Mouse (Mus musculus) urinary bladder, postnatal 10 days (tissue): Measurements from ENCODE around the gene Gm10337.
A peak's percentile ranks its signal among the peaks of the same experiment; 100 is the strongest.

Source experiments
- DNase-seq: peaks from one replicate; pipeline ENCODE4 v3.0.0; 2022; ENCODE audit warnings: low spot score

The Gm10337 gene

DNA sequence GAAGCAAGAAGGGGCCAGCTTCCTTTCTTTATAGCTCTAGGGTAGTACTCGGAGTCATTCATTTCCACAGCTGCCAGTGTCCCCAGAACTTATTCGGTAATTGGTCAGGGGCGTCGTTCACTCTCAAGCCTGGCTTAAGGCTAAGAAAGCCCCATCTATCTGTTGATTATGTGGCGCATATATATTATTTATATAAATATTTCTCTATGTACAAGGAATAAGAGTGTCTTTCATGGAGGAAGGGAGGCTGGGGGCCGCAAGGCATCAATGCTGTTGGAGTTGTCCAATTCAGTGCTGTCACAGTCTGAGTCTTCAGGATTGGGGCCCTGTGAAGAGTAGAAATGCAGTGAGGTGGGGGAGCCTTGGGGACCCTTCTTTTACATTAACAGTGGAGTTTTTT is 3.7 kb upstream of the Gm10337 start:
- DNase-seq, result no peak

DNA sequence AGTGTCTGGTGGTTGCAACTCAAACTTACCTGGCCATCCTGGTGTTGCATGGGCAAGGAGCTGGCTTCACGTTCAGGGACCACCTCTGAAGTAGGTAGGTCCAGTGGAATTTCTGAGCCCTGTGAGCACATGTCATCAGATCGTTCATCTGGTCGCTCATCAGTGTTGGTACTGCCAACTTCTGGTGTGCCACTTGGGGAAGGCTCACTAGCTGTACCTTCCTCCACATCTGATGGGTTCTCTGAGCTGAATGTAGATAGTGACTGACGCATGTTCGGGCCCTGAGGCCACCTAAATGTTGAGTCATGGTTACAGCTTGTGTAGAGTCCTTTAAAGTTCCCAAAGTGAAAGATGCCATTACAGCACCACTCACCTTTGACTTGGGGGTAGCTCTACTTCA is 3.0 kb upstream of the Gm10337 start:
- DNase-seq, result no peak

DNA sequence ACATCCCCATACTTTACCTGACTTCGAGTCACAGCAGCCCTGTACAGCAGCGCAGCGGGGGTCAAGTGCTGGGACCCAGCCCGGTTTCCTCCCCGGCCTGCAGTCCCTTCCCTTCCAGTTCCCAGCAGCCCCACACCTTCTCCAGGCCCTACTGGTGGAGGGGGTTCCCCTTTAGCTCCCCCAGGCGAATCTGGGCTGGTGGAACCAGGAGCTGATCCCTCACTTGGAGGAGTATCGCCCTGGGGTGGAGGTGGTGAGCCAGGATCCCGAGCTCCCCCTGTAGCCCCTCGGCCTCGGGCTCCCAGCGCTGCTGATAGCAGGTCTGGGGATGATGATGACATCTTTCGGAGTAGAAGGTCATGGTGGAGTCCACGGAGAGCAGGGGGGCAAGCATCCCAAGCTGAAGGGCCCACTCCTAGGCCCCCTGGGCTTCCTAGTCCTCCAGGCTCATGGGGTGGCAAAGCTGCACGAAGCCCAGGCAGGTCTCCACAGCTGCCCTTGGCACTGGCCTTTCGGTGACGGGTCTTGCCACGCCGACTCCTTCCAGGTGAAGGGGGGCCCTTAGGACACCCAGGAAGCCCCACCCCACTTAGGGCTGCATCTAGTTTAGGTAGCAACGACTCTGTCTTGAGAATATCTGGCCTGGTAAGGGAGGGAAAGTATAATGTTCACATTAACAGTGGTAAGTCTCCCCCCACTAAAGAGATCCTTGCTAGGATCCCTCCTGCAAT is 2.3 kb upstream of the Gm10337 start:
- no peak for DNase-seq

DNA sequence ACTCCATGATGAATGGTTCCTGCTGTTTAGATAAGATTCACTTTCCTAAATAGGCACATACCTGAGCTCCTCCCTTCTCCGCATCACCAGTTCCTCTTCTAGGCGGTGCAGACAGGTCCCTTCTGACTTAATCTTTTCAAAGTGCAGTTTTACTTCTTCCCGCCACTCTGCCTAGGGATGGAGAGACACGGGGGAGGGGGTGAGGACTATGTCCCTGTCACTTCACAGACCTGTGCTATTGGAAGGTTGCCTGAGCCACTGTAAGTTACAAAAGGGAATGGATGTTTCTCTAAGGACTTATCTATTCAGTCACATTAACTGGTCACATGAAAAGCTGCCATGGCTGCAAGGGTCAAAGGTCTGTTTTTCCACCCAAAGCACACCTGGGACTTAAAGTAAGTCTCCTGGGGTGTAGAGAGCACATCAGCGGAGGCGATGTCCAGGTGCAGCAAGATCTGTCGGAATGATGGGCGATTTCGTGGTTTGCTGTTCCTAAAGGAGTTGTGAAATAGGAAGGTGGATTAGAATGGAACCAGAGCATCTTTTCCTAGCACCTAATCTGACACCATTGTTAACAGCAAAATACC is 1.2 kb upstream of the Gm10337 start:
- no peak for DNase-seq

DNA sequence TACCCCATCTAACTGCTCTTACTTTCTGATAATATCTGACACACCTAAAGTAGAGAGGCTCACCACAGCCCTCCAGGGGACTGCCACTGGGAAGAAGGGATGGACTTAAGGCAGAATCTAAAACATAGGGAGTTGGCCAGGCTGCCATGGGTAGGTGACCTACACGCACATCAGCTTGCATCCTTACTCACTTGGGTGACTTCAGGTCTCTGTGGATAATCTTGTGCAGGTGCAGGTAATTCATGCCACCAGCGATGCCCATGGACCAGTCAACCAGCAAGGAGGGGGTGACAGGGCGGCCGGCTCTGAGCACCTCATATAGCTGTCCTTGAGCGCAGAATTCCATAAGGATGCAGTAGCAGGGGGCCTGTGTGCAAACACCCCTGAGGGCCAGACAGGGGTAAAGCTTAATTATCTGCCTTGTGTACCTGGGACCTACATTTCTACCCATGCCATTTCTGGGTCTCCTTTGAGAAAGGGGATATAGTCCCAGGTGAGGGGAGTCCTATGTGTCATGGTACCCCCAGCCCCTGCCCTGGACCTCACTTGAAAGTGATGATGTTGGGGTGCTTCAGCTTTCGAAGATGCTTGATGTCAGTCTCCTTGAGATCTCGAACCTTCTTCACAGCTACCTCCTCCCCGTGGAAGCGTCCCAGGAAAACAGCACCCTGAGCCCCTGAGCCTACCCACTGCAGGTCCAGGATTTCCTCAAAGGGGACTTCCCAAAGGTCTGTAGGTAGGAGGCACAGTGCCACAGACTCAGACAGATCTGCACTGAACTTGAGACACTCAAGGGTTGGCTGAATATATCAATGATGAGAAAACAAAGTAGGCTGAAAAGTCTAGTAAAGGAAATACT is 631 bp downstream of the Gm10337 start:
- no peak for DNase-seq

DNA sequence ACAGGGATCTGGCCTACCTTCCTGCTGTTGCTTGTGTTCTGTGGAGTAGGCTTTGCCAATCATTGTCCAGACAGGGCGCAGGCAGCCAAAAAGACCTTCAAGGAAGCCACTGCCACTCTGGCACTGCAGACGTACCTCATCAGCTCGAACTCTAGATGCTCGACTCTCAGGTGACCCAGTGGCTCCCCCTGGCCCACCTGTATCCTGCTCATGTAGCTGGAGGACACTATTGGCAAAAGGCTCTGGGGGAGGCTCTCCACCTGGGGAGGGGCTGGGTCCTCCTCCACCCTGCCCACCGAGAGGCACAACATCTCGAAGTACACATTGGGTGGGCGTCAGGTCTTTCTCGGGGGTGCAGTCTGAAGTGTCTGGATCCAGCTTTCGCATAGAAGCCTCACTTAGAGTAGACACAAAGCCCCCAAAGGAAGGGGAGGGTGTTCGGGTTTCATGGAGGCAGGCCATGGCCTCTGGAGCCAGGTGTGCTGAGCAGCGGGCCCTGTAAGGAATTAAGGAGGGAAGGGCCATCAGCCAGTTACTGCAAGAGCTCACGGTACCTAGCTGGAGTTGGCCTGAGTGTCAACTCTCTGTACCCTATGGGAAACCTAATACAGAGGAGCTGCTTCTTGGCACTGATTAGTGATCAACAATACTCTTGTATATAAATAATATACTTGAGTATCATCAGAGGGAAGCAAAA is 1.7 kb downstream of the Gm10337 start:
- no peak for DNase-seq

DNA sequence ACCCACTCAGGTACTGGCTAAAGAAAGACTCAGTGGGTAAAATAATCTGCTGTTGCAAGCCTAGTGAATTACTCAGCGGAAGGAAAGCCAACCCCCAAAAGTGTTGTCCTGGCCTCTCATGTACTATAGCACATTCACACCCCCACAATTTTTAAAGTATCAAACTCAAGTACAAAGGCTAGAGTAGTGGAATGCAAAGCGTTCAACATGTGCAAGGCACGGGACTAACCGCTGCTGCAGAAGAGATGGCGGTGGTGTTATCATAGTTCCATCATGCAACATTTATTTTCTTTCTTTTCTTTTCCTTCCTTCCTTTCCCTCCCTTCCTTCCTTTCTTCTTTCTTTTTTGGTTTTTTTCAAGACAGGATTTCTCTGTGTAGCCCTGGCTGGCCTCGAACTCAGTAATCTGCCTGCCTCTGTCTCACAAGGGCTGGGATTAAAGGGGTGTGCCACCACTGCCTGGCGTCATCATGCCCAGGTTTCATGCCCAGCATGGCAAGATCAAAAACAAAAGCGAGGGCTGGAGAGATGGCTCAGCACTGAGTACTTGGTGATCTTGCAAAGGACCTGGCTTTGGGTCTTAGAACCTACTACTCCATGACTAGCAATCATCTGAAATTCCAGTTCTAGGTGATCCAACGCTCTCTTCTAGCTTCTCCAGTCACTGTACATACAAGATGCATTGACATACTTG is 2.4 kb downstream of the Gm10337 start:
- DNase-seq, result no peak

DNA sequence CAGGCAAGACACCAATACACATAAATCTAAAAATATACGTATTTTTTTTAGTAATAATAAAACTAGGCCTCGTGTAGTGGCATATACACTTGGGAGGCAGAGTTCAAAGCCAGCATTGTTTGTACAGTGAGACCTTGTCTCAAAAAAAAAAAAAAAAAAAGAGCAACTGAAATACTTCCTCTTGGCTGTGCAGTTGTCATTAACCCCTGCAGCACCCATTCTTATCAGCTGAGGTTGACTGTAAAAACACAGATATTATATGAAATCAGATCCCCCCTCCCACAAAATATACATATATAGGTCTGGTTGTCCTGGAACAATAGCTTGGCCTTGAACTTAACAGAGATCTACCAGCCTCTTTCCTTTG is 2.9 kb downstream of the Gm10337 start:
- DNase-seq, result no peak

DNA sequence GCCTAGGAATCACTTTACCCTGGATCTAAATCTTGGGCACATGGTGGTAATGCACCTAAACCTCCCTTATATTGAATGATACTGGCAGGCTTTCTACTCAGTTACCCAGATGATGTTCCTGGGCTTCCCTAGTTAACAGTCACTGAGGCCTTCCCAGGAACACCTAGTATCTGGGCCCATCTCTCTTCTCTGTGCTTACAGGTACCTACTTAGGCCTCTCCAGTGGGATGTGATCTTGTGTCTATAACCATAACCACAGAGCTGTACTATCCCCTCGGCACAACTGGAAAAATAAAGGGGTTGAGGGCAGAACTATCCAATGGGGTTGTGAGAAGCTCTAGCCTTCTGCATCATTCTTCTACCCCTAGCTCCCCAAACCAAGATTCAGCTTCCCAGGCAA is 3.3 kb downstream of the Gm10337 start:
- no peak for DNase-seq

DNA sequence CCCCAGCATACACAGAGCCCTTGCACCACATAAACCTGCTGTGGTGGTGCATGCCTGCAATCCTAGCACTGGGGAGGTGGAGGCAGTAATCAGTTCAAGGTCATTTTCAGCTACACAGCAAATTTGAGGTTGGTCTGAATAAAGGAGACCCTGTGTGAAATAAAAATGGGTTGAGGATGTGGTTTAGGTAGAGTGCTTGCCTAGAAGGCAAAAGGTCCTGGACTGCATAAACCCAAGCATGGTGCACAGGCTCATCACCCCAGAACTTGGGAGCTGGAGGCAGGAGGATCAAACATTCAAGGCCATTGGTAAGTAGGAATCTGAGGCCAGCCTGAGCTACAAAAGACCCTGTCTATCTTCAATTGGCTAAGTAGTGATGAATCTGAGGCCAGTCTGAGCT is 4.0 kb downstream of the Gm10337 start:
- no peak for DNase-seq

DNA sequence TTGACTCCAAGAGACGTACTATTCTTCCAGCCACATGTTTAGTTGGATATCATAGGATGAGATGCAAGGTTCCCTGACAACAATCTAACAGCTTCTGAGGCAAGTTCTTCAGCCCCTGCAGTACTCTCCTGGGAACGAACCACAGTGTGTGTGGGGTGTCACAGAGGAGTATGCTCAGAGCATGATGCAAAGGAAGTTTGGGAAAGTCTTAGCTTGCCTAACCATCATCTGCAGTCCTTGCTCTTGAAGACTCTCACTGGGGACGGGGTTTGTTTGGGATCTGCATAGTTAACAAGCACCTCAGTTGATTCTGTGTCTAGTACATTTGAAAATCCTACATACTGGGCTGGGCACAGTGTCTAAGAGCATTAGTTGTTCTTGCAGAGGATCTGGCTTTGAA is 4.8 kb downstream of the Gm10337 start:
- no peak for DNase-seq

DNA sequence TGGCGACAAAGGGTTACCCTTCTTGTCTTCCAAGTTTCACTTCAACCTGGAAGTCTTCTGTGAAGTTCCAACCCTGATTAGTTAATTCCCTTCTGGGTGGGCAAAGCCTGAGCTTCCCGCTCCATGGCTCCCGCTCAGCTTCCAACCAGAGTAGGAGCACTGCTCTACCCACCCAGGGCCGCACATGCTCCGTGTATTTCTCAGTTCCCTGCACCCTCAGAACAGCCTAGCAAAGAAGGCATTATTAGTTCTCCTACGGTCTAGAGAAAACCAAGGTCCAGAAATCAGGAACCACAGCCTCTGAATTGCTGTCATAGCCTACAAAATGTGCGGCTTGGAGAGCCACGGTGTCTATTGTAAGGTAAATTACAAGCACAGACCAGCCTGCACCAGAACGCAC is 6.6 kb downstream of the Gm10337 start:
- DNase-seq, result no peak

DNA sequence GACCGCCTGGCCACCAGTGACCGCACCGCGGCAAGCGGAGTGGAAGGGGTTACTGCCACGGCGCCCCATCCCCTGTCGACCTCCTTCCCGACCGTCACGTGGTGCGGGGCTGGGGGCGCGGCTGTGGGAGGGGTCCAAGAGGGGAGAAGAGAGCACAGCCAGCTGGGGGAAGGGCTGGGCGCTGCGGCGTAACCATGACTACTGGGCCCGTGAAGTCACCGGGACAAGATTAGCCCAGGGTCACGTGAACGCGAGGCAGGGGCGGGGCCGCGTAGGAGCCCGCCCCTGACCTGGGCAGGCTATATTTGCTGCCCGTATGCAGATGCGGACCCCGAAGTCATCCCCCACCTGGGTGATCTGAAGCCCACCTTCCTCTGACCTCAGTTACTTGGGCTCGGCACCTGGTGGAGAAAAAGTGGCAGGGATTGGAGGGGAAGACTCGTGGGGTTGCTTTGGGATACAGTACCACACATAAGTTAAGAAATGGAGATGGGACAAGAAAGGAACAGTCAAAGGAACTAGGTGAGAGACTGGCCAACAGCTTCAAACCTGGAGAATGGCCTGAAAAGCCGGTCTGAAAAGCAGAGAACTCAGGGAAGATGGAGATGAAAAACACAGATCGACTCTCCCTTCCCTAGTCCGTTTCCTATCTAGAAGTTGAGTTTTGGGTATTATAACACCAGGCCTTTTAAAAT is 7.2 kb downstream of the Gm10337 start:
- peak; percentile 48 for DNase-seq

DNA sequence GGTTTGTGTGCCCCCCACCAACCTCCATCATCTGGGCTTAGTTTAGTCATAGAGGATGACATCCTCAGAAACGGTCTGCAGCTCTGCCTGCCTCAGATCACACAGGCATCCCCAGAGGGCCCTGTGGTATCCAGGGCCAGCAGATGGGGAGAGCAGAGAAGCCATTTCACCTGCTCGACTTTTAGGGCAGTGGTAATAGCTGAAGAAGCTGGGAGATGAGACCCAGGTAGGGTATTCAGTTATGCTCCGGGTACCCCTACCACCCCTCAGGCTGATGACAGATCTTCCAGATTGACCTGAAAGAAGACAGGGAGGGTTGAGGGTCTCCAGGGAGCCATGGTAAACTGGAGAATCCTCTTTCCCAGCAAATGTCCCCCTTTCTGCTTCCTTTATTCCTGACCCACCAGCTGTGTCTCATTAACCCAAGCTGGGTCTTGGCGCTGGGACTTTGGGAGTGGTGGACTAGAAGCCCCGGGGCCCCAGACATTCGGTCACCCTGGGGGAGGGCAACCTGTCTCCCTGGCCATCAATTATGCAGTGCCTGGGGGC is 7.8 kb downstream of the Gm10337 start:
- no peak for DNase-seq

DNA sequence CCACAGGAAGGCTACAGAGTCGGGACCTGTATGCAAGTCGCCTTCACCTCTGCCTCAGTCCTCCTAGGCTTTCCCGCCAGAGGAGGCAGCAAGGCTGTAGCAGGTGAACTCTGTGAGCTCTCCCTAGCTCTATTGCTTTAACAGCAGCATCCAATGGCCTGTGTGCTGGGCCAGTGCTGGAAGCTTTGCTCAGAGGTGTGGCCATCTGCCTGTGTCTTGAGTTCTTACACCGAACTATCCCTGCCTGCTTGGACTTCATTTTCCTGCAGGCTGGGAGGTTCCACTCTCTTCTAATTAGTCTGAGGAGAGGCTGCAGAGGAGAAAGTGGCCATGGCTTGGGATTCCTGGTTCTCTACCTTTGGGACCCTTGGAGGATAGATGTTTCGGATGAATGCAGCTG is 8.5 kb downstream of the Gm10337 start:
- no peak for DNase-seq

DNA sequence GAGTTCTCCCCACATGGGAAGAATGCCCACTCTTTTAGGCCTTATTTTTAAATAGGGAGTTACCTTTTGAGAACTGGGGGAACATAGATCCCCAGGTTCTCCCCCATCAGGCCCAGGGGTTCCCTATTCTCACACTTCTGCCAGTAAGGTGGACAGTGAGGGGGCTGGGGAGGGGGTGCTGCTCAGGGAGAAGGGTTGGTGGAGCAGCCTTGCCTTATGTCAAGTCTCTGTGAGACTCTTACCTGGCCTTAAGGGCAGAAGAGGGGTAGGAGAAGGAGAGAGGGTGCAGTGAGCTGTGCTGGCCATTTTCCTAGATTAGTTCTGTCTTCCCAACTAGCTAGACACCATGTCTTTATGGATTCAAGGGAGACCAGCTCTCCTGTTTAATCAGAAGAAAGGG is 8.9 kb downstream of the Gm10337 start:
- no peak for DNase-seq

DNA sequence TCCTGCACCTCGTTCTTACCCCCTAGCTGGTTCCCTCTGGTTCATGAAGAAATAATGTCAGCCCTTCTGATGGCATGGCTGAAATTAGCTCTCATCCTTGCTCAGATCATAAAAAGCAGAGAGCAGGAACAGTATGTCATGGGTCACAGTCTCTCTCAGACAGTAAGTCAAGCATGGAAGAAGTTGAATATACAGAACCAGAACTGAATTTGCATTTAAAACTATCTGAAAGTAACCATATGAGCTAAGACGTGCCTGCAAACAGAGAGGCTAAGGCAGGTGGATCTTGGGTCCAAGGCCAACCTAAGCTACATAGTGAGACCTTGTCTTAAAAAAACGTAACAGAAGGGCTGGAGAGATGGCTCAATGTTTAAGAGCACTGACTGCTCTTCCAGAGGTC is 9.5 kb downstream of the Gm10337 start:
- no peak for DNase-seq

DNA sequence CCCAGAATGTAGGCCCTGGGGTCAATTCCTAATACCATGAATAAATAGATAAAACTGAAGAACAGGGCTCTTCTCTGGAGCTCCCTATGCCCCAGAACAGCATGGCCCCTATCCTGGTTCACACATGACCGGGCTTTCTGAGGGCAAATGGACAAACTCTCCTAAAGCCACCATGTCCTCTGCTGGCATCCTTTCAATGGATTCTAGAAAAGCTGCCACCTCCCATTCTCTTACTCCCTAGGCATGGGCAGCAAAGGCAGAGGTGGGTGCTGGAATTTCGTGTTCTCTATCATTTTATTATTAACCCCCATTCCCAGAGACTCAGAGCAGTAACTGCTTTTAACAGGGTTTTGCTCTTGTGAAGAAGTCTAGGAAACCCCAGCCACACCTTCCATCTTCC is 11.7 kb downstream of the Gm10337 start:
- no peak for DNase-seq

DNA sequence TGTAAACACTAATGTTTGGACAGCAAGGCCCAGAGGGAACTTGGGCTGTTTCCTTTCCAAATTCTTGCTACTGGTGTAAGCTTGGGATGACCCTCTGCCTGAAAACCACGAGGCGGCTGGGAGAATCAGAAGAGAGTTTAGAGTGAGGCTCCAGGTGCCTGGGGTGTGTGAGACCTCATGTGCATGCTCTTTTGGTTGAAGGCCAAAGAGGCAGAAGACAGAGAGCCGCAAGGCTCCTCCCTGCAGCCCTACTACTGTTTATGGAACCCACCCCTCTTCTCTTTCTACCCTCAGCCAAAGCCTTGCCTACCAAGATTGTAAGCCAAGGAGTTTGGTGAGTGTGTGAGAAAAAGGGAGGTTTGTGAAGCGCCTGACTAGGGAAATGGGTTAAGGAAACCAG is 12.3 kb downstream of the Gm10337 start:
- DNase-seq, result no peak

DNA sequence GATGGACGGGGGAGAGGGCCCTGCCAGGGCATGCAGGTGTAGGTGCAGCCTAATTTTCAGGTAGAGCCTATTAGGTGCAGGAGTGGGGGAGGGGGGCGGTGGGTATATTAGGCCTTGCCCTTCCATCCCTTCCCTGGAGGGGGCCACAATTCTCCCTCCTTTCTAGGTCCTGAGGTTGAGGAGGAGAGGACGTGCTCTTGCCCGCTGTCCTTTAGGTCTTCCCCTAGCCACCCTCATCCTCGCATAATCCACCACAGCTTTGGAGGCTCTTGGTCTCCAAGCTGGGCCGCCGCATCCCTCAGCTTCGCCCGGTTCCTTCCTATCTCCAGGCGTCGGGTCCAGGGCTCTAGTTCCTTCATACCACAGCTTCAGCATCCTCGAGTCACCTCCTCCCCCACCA is 12.8 kb downstream of the Gm10337 start:
- DNase-seq, result no peak

DNA sequence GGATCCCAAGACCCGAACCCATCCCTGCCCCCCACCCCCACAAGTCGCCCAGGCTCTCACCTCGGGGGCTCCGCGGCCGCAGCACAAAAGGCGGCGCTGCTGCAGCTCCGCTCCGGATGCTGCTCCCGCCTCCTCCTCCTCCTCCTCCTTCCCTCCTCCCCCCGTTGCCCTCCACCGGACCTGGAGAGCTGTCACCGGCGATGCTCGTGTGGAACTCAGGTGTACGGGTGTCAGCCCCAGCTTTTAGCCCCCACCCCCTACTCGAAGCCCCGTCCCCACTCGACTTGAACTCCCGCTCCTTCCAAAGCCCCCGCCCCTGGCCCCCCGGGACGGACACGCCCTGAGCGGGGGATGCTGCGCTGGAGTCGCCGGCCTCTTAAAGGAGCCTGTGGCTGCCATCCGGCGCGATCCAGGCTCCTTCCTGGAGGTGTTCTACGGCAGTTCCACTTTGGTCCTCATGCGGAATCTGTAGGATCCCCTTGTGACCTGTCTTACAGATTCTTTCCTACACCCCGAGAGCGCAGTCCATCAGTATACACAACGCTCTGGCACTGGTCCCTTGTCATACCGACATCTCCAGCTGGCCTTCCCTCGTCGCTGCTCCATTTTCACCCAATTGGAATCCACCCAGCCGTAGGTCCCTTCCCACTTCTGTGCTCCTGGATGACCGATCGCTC is 13.3 kb downstream of the Gm10337 start, which contains the start of gene Map3k12:
Gene Map3k12 (minus strand): TSS at position 337 of the 677 bp plus-strand sequence.
- no peak for DNase-seq
